Mouse (Mus musculus) heart, adult 18-20 months (tissue): ENCODE results near the gene Metap1d. TPM values are rescaled to one million over a fixed set of nuclear protein-coding genes. Genes with fewer than 3 reads are reported as not detected.

ENCODE experiments used
- DNase-seq, 2 experiments: peaks; one replicate each; pipeline ENCODE4 v3.0.0; 2021 to 2022; ENCODE audit warnings: mixed read lengths in 1 of 2
- total RNA-seq, 2 experiments: library from RNA; stranded (reverse); gene quantifications; 2 replicates each; pipeline ENCODE4 v1.2.3; 2021

The Metap1d gene
- total RNA-seq, 2 experiments from 2014 or later = 37.4 to 39.6 TPM

DNA sequence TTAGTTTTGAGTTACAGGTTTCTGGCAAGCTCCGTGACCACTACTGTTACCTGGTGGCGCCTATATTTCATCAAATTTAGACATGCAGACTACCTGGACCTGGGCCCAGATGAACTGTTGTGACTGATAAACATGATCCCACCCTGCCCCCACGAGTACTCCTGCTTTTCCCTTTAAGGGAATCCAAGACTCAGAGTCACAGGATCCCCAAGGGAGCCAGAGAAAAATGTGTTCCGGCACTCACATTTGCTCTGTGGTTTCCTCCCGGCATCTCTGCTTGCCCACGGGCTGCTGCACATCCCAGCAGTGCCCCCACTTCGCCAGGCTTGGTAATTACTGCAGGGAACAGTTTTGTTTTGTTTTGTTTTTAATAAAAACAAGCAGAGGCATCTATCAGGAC is 21.3 kb downstream of the Metap1d start:
- DNase-seq = peak in 1 of 2 experiments; percentile 11

DNA sequence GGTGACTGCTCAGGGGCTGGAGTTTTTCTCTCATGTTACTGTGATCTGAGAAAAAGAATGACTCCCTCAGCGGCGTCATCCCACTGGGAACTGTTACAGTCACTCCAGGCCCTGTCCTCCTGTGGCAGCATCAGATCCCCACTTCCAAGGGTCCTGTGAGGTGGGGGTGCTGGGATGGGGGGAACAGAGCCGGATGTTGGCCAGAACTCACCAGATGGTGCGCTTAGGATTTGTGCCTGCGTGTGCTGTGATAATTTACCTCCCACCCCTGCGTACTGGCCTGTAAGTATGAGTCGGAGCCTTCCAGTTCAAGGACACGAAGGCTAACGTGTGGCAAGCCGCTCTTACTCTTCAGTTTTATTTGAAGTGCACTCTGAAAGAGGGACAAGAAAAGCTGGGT is 22.2 kb downstream of the Metap1d start:
- DNase-seq = no peak

DNA sequence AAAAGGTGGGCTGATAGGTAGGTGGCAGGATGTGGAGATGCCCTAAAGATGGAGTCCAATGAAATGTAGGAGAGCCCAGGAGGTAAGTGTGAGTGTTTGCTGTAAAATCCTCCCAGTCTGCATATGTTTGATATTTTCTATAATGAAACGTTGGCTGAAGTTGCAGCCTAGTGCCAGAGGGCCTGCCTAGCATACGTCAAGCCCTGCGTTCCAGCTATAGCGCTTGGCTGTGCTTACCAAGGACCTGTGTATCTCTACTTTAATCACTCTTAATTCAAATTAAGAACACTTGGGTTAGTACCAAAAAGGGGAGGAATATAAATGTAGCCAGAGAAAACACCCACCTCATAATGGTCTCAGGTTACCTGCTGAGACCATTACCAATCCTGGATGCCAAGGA is 22.7 kb downstream of the Metap1d start:
- no peak for DNase-seq

DNA sequence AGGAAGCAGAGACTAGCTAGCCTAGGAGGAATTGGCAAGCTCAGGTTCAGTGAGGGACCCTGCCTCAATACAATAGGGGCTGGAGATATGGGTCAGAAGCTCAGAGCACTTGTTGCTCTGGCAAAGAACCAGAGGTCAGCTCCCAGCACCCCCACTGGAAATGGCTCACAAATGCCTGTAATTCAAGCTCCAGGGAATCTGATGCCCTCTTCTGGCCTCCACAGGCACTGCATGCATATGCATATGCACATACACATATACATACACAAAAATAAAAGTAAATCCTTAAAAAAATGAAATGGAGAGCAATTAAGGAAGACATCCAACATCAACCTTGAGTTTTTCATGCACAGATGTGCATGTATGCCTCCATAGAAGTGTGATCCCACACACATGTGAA is 24.7 kb downstream of the Metap1d start:
- DNase-seq = no peak

DNA sequence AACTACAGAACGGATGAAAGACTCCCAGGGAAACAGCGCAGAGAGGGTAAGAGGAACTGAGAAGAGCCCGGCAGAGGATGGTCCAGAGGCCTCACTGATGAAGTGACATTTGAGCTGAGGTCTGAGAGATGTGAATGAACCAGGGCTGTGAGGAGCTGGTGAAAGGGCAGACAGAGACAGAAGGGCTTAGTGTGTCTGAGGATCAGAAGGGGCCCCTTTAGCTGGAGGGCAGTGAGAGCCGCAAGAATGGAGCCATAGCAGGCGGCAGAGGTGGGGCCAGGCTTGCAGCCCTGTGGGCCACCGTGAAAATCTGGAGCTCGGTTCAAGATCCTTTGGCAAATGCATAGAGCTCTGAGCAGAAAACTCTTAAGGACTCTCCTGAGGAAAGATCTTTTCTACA is 26.8 kb downstream of the Metap1d start:
- DNase-seq = no peak

DNA sequence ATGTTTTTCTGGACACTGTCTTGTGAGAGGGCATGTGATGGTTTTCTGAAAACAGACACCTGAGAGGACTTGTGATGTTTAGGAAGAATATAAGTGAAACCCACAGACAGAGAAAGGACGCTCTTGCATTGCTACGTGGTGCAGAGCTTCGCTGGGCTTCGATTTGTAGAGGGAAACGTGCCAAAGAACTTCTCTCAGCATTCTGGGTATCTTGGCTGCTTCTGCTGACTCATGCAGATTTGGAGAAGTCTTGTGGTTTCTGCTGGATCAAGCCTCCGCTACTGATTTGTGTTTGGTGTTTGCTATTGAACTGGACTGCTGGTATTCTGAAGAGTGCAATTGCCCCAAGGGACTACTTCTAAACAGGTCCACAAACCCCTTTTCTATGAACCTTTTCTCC is 28.7 kb downstream of the Metap1d start:
- no peak for DNase-seq

DNA sequence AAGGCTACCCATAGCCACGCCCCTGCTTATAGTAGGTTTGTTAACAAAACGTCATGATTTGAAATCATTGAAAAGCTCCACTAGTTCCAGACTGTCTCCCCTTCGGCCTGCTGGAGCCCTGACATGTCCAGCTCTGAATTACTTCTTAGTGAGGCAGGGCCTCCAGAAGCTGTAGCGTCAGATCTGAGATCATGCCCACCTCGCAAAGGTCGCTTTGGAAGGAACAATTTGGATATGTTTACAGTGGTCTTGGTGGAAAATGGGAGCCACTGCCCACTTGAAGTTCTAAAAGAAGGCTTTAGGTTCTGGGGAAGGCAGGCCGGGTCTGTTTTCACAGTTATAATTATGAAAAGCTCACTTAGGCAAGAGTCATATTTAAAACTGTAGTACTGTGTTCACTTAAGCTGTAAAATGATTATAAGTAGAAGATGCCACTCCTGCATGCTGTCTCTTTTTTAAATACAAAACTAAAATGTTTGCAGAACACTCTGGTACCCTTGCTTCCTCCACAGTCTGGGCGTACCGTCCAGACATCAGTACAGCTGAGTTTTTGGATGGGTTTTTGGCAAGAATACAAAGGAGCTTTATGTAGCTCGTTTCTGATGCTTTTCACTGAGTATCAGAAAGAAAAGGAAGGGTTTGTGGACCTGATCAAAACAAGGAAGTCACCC is 30.1 kb downstream of the Metap1d start:
- no peak for DNase-seq

DNA sequence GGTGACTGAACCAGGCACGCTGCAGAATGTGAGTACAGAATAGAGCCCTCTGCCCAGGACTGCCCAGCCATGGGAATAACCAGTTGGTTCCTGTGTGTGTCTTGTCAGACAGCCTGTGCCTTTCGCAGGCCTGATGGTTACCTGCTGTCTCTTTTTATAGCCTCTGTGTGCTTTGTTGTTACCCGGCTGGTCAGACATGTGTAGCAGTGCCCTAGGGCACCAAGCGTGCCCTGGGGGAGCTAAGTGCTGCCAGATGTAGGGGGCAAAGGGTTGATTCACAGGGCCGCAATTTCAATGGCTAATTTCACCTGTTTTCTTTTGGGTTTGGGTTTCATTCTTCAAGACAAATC is 30.6 kb downstream of the Metap1d start:
- no peak for DNase-seq

DNA sequence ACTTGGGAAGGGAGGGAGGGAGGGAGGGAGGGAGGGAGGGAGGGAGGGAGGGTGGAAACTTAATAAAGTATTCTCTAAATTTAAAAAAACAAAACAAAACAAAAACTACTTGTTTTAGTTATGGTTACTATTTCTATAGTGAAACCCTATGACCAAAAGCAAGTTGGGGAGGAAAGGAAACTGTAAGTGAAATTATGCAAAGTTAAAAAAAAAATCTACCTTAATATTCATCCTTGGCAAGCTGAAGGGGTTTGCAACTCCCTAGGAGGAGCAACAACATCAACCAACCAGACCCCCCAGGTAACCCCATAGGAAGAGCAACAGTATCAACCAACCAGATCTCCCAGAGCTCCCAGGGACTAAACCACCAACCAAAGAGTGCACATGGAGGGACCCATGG is 38.2 kb downstream of the Metap1d start:
- no peak for DNase-seq

DNA sequence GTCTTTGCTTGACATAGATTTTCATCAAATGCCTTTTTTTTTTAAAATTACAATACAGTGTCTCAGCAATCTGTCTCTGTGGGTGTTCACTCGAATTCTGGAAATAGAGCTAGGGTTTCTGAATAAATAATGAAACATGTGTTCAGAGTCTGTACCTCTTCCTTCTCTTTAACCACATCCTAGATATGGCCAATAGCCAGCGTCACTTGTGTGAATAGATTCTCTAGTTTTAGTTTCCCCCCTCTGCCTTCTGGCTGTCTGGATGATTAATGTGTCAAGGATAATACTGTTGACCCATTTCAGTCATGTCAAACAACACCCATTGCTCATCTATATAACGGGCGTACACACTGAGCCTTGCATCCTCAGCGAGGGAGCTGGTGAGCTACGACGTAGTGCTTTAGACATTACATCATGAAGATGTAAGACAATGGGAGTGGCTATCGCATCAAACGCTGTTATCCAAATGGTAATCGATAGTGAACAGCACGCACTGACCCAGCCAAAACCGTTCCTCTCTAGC is 40.1 kb downstream of the Metap1d start:
- DNase-seq = no peak

DNA sequence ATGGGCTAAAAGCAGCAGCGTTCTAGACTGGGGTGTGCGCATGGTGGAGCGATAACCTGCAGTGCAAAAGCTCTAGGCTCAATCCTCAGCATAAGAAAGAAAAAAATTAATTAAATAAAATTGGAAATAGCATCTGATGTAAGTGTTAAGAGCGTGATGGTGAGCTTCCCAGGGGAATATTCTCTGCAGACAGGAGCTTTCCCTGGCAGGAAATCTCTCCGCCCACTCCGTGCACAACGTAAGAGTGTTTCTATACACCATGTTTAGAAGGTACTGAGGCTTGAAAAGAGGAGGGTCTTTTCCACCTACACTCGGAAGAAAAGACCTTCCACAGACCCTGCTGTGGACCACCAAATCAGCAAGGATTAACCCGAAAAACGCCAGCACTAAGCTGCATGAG is 41.4 kb downstream of the Metap1d start:
- DNase-seq = no peak

DNA sequence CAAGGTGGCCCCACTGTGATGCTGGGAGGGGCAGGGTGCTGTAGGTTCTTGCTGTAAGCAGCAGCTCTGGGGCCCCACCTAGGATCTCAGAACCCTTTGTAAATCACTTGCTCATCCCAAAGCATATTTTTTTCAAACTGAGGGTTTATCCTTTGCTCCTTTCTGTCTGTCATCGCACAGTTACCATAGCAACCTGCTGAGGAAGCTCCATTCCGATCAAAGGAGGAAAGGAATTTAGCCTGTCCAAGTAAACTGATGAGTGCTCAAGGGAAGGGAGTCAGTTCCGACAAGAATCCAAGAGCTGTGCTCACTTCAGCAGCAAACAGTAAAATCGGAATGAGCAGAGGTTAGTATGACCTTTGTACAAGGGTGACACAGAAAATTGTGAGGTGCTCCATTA is 41.9 kb downstream of the Metap1d start:
- DNase-seq = no peak

DNA sequence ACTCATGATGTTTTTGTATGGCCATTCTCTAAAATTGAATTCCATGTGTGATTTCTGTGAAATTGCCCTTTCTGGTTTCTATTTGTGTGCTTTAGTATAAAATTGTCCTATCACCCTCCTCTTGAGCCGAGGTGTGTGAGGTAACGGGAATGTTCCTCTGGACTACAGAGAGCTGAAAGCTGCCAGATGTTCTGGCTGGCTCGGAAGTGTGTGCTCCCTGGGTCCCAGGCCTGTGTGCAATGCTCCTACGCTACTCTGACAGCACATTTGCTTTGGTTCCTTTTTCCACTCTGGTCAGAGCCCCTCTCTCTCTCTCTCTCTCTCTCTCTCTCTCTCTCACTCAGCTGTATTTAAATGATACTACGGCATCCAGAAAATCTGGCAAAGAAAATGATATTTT is 44.1 kb downstream of the Metap1d start:
- DNase-seq = no peak

DNA sequence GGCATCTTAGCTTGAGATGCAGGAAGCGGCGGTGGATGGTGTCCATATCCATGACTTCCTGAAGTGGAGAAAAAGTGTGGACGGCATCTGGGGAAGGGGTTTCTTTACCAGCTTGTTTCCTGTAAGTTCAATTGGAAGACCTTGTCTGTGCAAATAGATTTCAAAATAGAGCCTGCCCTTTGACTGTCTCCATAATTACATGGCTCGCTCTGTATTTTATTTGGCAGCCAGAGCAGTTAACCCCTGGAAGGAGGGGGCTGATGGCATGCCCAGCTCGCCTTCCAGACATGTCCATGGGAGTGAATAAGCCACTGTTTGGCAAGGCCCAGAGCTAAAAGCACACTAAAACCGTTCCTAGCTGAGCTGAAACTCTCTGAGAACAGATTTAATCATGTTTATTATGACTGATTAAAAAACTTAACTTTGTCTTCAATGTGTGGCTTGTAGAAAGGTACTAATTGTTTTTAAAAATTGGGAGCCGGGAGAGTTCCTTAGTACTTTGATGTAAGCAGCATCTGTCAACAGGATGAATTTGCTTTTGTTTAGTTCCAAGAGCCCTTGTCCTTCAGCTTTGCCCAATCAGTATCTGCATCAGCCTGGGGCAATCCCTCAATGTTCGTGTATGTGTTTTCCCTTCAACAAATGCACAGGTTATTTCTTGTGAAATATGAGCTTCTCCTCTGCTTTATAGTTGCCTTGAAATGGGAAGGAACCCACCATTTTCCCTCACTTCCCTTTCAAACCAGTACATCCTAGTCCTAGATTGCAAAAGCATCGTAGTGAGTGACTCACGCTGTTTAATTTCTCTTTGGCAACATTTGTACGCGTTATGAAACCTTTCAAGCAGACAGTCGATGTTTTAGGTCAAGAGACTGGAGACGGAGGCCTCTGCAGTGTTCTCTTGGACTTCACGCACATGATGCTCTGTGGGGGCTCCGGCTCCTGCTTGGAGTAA is 46.5 kb downstream of the Metap1d start:
- DNase-seq = peak; percentile 10 to 31

DNA sequence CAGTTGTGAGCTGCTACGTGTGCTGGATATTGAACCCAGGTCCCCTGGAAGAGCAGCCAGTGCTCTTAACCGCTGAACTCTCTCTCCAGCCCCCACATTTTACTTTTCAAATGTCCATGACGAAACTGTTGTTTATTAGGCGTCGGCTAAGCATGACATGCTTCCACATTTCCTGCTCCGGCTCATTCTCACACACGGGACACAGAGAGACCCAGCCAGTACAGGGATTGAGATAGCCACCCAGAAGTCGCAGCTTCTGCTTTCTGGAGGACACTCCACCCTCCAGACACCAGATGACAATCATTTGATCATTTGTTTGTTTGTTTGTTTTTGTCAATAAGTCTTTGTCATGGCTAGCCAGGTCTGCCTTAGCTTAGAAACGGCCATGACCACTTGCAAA is 51.8 kb downstream of the Metap1d start:
- no peak for DNase-seq

DNA sequence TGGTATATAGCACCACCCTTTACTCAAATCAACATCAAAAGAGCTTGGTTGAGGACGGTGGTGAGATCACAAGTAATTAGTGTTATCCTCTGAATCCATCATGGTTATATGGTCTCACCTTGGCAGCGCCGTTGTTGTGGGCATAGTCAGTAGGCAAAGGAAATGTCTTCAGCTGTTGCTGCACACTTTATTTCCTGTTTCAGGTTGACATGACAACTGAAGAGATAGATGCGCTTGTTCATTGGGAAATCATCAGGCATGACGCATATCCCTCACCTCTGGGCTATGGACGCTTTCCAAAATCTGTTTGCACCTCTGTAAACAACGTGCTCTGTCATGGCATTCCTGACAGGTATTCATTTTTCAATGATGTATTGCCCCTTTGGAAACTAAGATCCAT is 58.1 kb downstream of the Metap1d start:
- no peak for DNase-seq

DNA sequence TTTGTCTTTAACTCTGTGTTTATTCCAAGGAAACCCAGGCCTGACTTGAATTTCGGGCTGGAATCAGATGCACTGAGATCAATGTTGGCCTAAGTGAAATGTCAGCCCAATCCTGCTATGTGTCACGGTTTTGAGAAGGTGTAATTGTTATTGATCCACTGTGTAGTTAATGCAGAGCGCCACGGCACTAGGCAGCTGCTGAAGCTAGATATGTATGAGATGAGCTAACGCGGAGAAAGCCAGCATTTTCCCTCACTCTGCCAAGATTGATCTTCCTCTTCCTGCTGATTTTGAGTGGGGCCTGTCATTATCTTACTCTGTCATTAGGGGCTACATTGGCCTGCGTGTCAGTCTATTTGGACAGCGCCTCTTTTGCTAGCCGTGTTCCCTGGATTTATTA is 59.2 kb downstream of the Metap1d start:
- no peak for DNase-seq

DNA sequence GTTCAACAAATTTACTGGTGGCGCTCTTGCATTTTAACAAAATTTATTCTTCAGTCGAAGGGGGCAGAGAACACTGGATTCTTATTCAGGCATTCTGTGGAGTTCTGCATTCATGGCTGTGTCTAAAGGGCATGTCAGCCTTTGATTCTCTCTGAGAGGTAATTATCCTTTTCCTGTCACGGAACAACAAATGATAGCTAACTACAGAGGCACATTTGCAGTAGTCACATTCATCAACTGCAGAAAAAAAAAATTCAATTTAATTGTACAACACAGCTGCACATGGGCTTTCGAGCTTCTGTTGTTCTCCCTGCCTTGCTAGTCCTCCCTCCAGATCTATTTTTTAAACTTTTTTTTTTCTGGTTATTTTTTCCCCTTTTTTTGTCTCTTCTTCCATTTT is 63.9 kb downstream of the Metap1d start:
- DNase-seq = no peak

DNA sequence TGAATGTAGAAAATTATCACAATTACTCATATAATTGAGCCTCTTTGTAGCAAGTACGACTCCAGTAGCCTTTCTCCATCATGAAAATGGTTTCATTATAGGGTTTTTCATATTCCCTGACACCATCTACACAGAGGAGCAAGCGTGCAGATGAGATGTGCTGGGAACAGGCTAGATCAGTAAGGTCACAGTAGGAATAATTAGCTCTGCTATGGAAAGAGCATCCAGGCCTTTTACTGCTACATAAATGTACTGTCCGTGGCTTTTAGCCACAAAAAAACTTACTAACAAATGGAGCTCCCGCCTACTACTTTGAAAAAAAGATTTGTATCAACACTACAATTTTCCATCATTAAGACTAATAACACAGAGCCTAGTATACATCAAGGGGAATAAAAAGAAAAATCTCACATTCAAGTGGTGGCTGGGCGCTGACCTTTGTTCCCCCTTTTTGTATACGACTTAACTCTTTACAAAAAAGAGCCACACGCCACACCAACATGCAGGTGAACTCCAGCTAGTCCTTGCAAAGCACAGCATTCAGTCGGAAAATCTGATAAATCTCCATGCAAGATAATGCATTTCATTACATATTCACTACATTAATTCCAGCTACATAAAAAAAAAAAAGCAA is 64.5 kb downstream of the Metap1d start:
- no peak for DNase-seq

DNA sequence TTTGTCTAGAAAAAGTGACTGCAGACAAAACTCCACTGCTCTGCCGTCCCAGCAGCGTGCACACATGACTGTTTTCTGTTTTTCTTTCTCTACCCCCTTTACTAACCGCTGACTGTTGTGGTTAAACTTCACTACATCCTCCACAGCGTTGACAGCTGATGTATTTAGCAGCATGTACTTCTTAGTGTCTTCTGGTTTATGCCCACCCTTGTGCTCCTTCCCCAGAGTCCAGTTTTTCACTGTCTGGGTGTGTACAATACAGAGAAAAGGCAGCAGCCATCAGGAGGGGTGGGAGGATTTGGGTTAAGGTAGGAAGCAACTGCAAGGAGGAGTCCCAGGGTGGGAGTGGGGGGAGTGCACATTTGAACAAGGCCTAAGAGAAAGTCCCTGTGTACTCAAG is 69.8 kb downstream of the Metap1d start:
- no peak for DNase-seq

DNA sequence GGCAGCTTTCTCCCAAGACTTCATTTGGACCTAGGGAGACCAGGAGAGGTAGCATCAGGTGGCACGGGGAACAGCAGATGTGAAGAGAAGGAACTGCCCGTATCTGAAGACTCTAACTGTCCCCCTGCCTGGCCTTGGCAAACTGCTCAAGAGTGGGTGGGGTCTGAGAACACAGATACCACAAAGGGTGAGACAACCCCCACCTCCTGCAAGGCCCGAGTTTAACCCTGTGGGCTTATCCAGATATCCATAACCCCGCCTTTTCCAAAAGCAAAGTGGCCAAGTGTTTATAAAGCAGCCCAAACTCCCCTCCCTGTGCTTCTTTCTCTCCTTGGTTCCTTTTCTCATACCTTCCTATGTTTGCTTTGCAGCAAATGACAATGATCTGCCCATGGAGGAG is 70.4 kb downstream of the Metap1d start:
- DNase-seq = no peak

DNA sequence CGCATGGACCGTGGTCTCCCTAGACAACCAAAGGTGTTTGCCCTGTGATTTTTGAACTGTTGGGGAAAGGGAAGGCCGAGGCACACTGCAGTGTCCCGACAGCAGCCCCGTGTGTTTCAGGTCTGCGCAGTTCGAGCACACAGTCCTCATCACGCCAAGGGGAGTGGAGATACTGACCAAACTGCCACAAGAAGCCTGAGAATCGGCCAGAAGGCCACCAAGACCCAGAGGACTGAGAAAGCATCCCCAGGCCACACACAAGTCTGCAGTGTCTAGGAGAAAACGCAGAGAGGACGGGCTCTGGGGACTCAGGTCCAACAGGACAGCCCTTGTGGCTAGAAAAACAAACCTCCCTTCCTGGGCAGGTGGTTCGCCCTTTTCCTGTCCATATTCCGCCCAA is 71.7 kb downstream of the Metap1d start:
- DNase-seq = no peak
